Mouse (Mus musculus) adrenal gland, postnatal 25 days (tissue): ENCODE results near the gene Smdt1. TPM values are rescaled to one million over a fixed set of nuclear protein-coding genes. Genes with fewer than 3 reads are reported as not detected.
"Not testable (repeated sequence)": the region's sequence is repeated elsewhere in the genome, so short reads cannot be mapped to it uniquely, and the experiment has no call there.

Source experiments
- DNase-seq: peaks from one replicate; pipeline ENCODE4 v3.0.0; 2021; ENCODE audit warnings: mixed read lengths
- total RNA-seq: library from RNA; stranded (reverse); gene quantifications from 2 replicates; pipeline ENCODE4 v1.2.3, GENCODE M21; 2021

Smdt1 gene
- total RNA-seq, 1 experiment from 2014 or later, result 176 TPM

DNA sequence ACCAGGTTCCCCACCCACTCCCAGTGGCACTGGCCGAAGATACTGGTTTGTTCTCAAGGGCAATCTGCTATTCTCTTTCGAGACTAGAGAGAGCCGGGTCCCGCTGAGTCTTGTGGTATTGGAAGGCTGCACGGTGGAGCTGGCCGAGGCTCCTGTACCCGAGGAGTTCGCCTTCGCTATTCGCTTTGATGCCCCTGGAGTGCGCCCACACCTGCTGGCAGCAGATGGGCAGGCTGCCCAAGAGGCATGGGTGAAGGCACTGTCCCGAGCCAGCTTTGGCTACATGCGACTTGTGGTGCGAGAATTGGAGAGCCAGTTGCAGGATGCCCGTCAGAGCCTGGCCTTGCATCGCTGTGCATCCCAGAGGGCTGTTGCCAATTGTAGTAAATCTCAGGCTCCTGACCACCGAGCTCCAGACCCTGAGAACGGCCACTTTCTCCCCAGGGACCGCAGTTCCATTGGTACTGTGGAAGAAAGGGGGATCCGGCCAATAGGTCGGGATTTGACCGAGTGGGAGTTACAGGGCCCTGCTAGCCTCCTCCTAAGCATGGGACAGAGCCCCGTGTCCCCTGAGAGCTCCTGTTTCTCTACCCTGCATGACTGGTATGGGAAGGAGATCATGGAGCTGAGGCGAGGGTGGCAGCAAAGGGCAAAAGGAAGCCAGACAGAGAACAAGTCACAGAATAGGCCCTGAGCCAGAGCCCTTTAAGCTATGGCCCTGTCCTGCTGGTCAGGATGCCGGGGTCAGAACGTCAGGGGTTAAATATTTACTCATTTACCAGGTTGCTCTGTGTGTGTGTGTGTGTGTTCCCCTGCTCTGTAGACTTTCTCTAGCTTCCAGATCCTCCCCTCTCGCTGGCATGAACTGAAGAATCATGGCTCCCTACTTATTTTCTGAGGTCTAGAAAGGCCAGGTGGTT is 4.9 kb downstream of the Smdt1 start:
- no peak for DNase-seq

- no peak for DNase-seq
Observed at GRCm38 (mm10) chr15:82344971-82345370, 6.2 kb downstream of the Smdt1 start.

DNA sequence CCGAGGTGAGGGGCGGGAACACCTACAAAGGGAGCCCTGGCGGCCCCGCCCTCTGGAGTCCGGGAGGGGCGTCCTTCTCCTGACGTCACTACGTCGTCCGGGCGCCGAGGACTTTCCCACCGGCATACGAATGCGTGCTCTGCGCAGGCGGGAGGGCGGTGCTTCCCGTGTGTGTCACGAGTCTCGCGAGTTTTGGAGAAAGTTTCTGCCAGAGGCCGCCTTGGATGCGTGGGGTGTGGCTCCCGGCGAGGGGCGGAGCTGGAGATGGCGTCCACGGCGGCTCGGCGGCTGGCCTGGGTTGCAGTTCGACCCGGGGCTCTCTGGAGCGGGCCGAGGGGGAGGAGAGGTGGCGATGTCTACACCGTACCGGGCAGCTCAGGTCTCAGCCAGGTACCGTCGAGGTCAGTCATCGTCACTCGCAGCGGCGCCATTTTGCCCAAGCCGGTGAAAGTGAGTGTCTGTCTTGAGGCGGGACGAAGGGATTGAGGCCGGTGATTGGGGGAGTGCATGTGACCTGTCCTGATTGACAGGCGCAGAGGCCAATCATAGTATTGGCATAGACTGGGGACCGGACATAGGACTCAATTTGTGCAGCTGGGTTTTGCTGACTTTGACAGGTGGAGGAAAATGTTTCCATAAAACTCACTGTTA is 7.2 kb downstream of the Smdt1 start:
- DNase-seq, result peak; percentile 95

- DNase-seq, result no peak
Observed at GRCm38 (mm10) chr15:82346580-82347302, 8.0 kb downstream of the Smdt1 start.

GRCm38 (mm10) chr15:82347303-82347676 is 8.5 kb downstream of the Smdt1 start:
- DNase-seq, result no peak

GRCm38 (mm10) chr15:82347852-82348251 is 9.1 kb downstream of the Smdt1 start:
- DNase-seq, result no peak

DNA sequence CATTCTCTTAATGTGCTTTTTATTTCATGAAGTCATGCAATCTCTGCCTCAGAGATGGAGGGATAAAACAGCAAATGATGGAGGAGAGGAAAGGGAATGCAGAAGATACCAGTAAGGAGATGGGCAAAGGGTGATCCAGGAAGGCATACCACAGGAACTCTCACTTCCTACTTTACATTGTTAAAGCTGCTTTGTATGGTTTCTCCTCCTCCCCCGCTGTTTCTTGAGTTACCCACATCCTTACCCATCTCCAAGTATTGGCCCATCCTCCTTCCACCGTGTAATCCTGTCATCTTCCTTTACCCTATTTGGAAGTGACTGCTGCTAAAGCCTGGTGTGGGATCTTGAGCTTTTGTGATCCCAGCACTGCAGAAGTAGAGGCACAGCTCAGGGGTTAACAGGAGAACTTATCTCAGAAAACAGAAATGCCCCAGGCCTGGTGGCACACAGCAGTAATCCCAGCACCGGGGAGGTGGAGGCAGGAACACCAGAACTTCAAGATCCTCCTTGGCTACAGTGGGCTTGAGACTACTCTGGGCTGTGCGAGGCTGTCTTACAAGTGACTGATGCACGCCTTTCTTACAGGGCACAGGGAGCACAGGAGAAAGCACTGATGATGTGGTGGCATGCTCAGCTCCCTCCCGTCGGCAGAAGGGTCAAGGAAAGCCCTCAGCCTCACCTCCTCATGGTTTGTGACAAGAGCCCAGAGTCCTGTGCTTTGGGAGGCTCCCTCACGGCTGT is 9.7 kb downstream of the Smdt1 start:
- no peak for DNase-seq

DNA sequence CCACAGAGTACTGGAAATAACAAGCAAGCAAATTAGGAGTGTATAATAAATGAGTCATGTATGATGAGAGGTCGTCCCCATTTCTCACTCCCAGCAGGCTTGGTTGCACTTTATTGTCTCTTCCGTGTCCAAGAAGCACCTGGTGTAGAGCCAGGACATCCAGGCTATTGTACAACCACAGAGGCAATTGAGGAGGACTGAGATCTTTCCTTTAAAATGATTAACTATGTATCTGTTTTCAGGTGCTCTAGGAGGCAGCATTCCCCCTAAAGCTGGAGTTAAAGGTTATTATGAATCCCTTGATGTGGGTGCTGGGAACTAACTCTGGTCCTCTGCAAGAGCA is 10.2 kb downstream of the Smdt1 start:
- DNase-seq, result no peak

- DNase-seq, result no peak
Observed at GRCm38 (mm10) chr15:82350349-82350748, 11.6 kb downstream of the Smdt1 start.

GRCm38 (mm10) chr15:82351480-82351879 is 12.7 kb downstream of the Smdt1 start:
- no peak for DNase-seq

- no peak for DNase-seq
Observed at GRCm38 (mm10) chr15:82353078-82353744, 14.5 kb downstream of the Smdt1 start.

- no peak for DNase-seq
Observed at GRCm38 (mm10) chr15:82353745-82354113, 15.0 kb downstream of the Smdt1 start.

GRCm38 (mm10) chr15:82354126-82354945 is 15.6 kb downstream of the Smdt1 start, which contains the start of gene Ndufa6:
Gene Ndufa6, minus strand, starts transcription at chr15:82354322.
- peak; percentile 97 for DNase-seq

DNA sequence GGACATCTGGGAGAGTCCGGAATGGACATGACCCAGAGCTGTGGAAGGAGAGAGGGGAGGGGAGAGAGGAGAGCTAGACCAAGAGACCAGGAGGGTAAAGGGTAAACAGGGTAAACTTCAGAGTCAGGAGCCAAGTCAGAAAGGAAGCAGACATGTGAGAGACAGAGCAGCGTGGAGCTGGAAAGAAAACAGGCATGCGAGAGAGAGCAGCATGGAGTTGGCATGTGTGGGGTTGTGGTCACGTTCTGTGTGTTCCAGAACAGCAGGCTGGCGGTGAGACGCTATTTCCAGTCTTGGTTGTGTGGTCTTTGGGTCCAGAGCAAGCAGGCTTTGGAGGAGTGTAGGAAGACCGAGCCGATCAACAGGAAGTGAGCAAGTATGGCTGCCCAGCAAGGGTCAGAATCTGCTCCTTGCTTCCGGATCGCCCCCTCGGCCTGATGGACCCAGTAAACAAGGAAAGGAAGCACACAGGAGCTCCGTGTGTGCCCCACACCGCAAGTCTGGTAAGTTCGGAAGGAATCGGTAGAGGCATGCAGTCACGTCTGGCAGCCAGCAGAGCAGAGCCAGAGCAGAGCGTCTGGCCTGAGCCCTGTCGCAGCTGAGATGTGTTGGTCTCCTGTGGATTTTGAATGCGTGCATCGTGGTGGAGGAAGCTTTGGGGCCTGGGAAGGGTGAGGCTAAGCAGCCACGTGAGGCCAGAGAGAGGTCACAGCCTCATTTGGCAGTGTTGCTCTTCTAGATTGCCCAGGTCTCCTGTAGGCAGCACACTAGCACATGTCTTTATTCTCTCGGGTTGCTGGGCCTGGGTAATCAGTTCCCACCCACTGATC is 19.9 kb downstream of the Smdt1 start:
- DNase-seq, result no peak

DNA sequence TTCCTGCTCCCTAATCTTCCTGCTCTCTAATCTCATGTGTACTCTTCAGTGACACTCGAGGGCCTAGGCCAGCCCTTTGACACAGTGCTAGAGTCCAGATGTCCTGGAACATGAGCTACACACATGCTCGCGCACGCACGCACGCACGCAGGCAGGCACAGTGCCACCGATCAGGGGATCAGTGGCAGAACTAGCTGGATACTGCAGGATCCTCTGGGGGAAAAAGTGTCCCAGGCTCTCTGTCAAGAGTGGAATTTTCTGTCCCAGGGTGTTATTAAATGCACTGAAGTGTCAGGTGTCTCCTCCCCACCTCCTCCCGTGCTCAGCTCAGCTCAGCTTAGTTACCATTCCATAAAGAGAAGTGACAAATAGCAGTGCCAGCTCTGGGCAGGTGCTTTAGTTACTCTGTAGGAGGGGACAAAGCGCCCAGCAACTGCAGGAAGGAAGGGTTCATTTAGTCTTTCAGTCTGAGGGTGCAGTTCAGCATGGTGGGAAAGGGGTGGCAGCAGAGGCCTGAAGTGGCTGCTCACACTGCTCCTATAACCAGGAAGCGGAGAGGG is 22.8 kb downstream of the Smdt1 start:
- no peak for DNase-seq

DNA sequence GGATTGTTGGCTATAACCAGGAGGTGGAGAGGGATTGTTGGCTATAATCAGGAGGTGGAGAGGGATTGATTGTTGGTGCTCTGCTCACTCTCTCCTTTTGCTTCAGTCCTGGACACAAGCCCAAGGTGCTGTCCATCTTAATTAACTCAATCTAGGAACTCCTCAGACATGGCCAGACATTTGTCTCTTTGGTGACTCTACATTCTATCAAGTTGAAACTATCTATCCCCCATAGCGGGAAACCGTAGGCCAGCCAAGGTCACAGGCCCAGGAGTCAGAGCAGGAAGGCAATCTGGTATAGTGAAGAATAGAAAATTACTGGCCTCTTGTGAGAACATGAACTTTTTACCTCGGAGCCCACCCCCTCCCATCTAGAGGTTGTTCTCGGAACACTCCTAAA is 23.5 kb downstream of the Smdt1 start:
- no peak for DNase-seq

- not testable (repeated sequence) for DNase-seq
Observed at GRCm38 (mm10) chr15:82363801-82364200, 25.0 kb downstream of the Smdt1 start.

DNA sequence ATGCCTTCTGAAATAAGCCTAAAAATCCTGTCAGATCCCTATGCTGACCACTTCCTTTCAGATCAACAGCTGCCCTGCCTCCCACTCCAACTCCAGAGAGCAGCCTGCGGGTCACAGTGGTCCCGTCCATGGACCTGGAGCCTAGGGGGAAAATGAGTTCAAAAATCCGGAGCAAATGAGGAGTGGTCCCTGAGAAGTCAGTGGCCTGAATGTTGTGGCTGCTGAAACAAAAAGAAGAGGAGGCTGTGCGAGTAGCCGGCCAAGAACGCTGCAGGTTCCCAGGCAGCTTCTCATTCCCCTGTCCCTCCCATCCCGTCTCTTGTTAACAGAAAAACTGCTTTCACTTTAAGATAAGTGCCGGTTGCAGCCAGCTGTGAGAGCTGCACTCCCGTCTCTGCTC is 25.8 kb downstream of the Smdt1 start:
- DNase-seq, result not testable (repeated sequence)

DNA sequence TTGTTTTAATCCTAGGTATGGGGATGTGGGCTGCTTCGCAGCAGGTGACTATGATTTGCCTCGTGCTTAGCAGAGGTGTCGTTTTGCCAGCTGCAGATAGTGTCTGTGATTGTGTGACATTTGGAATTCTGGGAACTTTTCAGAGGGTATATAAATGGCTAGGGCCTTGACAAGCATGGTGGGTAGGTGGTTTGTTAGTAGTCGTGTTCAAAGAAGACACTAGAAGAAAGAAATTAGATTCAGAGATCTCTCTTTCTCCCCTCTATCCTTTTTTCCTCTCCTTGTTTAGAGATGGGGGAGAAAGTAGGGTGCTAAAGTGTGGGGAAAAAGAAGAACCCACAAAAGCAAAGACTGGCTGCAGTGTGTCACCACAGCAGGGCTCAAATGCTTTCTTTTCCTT is 29.4 kb downstream of the Smdt1 start:
- DNase-seq, result no peak

DNA sequence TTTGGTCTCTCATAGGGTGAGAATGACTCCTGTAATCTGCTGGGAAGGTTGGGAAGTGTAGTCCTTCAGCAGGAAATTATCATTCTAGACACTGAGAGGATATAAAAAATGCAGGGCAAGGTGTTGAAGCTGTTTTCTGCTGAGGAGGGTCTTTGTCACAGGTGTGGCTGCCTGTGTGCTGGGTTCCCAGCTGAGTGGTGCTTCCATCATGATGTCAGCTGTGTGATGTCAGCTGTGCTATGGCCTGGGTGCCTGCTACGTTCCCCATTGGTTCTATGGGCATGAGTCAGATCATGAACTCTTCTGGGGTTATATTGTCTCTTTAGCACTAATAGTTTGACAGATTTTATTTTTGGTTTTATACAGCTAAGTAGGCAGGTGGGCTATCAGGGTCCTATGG is 30.1 kb downstream of the Smdt1 start:
- no peak for DNase-seq
